In the genomic region with DNA sequence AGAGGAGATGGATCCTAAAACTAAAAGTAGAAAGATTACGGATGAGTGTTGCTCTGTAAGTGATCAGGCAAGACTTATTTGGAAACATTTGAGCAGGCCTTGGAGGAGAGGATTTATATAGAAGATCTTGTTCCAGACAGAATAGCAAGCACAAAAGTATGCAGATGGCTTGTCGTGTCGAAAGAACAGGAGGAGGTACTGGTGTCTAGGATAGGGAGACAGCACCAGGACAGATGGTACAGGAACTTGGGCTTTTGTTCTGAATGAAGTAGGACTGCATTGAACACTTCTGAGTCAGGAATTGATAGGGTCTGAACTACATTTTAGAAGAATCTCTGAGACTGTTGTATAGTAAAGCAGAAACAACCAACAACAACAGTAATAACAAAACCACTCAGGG, we compare ENCODE assay signal across 25 mouse cellular contexts.
"Had no signal": no experiment of that assay in that cellular context is flagged by ENCODE, and none has a peak within 500 bp of the region (broad histone marks: within the 10 kb centered on the region; RNA-seq: fewer than 3 reads in every experiment).

No protein-coding gene starts in this region.

- H3K4me3 ChIP-seq: intestine, embryonic 15.5 days; kidney, embryonic 15.5 days; limb, embryonic 10.5 days; limb, embryonic 13.5 days; liver, embryonic 12.5 days; liver, embryonic 15.5 days; lung, embryonic 15.5 days; megakaryocyte, embryonic 14.5 days; midbrain, embryonic 10.5 days; midbrain, embryonic 13.5 days; myocyte; neural tube, embryonic 13.5 days had no signal

- DNase-seq: kidney, adult 11 months; kidney, adult 8-10 months; kidney, postnatal 10 days; kidney, postnatal 36 days; liver; lung, adult 18-20 months; lung, postnatal 10 days; lung, postnatal 36 days; retina, postnatal 1 day; right cerebral cortex, postnatal 14 days; right cerebral cortex, postnatal 4 days; thymus, postnatal 25 days had no signal

- H3K27ac ChIP-seq: intestine, embryonic 15.5 days; kidney, embryonic 15.5 days; limb, embryonic 10.5 days; limb, embryonic 13.5 days; liver, embryonic 12.5 days; liver, embryonic 15.5 days; lung, embryonic 15.5 days; midbrain, embryonic 10.5 days; midbrain, embryonic 13.5 days; neural tube, embryonic 13.5 days; stomach, postnatal 0 days had no signal
